Mouse (Mus musculus) layer of hippocampus, postnatal 14 days (tissue): ENCODE results near the gene Olfr365. TPM values are rescaled to one million over a fixed set of nuclear protein-coding genes. Genes with fewer than 3 reads are reported as not detected.

Experiments used
- DNase-seq, 2 experiments: peaks; one replicate each; pipeline ENCODE4 v3.0.0; 2021 to 2022; ENCODE audit warnings: low spot score in 2 of 2, mixed read lengths in 1 of 2
- long read RNA-seq, 2 experiments: library from polyadenylated mRNA; stranded (forward); transcript quantifications; one replicate each; pipeline ENCODE4 v2.0.0; 2021
- total RNA-seq, 2 experiments: library from RNA; stranded (reverse); gene quantifications; 2 replicates each; pipeline ENCODE4 v1.2.3; 2021

Gene Olfr365
- under 1 TPM in 1 of 2 experiments, not detected in 1; 0.07 TPM for total RNA-seq
- long read RNA-seq, experiment 1, result 0 reads
- long read RNA-seq, experiment 2, result 0 reads

DNA sequence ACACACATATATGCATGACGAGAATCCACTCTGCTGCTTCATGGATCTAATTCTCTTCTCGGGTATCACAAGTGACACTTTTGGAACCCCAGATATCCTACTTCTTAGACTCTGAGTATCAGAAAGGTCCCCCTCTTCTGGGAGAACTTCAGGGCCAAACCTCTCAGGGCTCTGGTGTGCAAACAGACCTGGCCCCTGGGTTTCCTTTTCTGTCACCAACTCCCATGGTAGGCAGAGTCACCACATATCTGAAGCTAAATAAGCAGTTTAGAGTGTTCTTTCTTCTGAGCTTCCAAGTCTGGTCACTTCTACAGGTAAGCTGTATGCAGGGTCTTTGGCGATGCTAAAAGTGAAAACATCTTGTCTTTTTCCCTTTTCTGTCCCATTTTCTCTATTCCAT is at the start of gene Olfr365:
TSS of gene Olfr365 (plus strand) at position 301 of the 400 bp plus-strand sequence.
- no peak for DNase-seq

- DNase-seq, result no peak
Measured at GRCm38 (mm10) chr2:37139022-37139421, 49.0 kb upstream of the Olfr365 start, which contains the start of gene Olfr364-ps1. Olfr364-ps1 (plus strand) TSS chr2:37139322.

- no peak for DNase-seq
Measured at GRCm38 (mm10) chr2:37211274-37211673, 23.3 kb downstream of the Olfr365 start, which contains the start of gene Olfr366. Olfr366 (plus strand) TSS chr2:37211574.

Other genes with a start within 250 kb of the Olfr365 start
- gene Olfr357, start 194.4 kb upstream of the Olfr365 start, total RNA-seq, result not detected
- gene Olfr358, start 178.9 kb upstream of the Olfr365 start, total RNA-seq, result not detected
- gene Olfr360, start 122.5 kb upstream of the Olfr365 start, total RNA-seq, result not detected
- not detected for gene Olfr361, start 98.9 kb upstream of the Olfr365 start, total RNA-seq
- gene Olfr362, start 70.3 kb upstream of the Olfr365 start, total RNA-seq, result not detected
- gene Olfr364-ps1, start 48.9 kb upstream of the Olfr365 start, total RNA-seq, result not detected
- gene Olfr366, start 23.4 kb downstream of the Olfr365 start, total RNA-seq, result not detected
- gene Olfr368, start 138.3 kb downstream of the Olfr365 start, total RNA-seq, result not detected
- 10 to 100 TPM; 28.7 to 32.9 TPM for gene Pdcl, start 171.1 kb downstream of the Olfr365 start, total RNA-seq
- gene Rc3h2, start 234.7 kb downstream of the Olfr365 start, total RNA-seq, result 10 to 100 TPM; 82.3 to 87.9 TPM